Mouse (Mus musculus): ENCODE measurements around the gene Mgat4e. TPM values are rescaled to one million over a fixed set of nuclear protein-coding genes. Genes with fewer than 3 reads are reported as not detected.

Mgat4e gene
- total RNA-seq, 2 experiments from 2014 or later = not detected

DNA sequence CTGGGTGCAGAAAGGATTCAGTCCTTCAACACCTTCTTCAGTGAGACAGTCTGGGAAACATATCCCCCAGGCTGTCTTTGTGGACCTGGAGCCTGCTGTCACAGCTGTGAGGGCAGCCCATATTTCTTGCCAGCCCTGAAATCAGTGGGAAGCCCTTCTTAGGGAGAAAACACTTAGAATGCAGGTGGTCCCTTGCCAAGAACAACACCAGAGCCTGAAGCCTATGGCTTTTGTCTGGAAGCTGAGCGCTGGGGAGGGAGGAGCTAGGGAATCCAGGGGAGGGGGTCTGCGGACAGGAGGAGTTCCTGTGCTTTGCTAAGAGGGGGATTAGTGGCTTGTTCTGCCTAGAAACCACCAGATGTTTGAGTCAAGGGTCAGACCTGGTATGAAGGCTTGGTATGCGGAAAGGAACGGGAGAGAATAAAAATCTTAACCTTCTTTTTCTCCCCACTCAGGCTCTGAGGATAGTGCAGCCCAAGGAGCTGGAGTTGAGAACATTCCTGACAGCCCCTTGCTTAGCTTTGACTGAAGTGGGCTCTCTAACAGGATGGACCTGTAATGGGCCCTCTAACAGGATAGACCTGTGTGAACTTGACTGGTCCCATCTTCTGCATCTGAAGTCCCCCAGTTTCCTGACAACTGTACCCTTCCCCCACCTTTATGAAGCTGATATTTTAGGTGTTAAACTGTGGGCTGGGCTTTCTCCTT lies 32.8 kb downstream of the Mgat4e start:
- DNase-seq = no peak

DNA sequence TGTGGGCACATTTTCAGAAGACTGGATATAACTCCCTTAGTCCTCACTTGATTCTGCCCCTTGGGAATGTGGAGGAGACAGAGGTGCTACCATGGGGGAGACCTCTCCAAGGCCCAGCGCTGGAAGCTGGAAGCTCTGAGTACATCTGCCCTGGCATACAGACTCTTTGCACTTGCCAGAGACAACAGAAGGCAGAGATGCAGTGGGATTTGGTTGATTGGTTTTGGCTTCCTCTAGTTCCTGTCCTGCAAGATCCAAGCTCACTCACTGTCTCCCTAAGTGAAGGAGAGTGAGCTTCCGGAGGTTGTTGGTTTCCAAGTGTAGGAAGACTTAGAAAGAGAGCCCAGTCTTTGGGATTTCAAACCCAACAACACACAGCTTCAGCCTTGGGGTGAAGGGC lies 33.6 kb downstream of the Mgat4e start:
- intact Hi-C loops (cut with DNase I) = loop anchor here (5.0 kb wide), 2 partner anchors 76 to 91 kb away; no protein-coding TSS in a partner anchor
- no peak for DNase-seq

More for the DNA sequence above, 32.8 kb downstream of the Mgat4e start:
- intact Hi-C loops (cut with DNase I) = loop anchor here (5.0 kb wide), 2 partner anchors 76 to 91 kb away; no protein-coding TSS in a partner anchor

DNA sequence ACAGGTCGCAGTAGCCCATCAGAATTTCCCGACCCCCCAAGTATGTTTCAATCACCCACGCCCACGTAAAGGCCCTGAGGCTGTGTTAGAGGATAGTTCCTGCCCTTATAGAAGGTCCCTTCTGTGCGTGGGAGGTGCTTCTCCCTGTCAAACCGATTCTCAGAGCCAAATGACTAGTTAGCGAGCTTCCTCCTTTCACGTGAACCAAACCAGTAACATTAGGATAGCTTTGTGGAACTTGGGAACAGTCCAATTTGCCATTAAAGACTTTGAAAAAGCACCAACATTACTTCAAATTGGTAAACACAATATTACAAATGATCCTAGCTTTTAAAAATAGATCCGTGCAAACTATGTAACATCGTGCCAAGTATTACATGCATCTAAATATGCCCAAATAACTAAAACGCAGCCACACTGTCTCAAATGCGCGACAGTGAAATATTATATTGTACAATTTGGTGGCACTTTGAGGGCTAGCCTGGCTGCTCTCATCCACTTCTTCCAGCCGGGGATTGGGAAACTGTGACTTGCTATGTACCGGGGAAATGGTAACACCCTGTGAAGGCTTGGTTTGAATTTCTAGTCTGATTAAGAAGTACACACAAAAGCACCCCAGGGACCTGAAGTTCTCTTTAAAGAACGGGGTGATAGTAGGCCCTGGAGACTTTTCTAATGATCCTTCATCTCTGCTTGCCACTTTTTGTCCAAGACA lies 35.4 kb downstream of the Mgat4e start:
- intact Hi-C loops (cut with DNase I) = no loop called here
- DNase-seq = no peak

DNA sequence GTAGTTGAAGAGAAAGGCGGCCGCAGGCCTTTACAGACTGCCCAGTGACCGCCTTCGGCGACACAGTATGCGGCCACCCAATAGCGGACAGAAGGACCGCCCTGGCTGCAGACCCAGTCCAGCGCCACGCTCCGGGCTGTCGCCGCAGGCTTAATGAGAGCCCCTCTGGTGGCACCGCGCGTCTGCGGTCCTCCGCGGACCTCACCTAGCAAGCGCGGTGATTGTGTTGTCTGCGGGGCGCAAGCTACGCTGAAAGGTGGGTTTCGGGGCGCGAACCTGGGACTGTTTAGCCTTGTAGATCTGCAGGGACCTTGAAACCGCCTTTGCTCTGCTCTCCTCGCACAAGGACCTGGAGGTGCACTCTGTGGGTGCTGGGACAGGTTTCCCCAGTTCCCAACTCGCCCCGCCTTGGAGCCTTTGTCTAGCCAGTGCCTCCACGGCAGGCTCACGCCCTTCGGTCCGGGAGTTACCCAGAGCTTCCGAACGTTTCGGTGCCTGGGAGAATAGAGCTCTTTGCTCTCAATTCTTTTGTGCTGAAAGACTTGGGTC lies 36.1 kb downstream of the Mgat4e start:
- no peak for DNase-seq

DNA sequence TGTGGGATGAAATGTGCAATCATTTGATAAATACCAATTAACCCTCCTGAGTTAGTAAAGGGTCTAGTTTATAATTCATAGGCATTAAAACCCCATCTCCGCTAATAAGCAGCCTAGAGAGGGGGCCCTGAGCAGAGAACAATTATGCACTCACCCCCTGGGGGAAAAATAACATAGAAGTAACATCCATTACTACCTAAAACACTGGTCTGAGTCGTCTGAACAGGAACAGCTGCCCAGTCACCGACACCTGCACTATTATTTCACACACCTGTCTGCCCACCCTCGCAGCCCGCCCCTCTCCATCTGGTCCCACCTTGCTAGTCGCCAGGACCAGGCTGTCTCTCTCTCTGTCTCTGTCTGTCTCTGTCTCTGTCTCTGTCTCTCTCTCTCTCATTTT lies 36.9 kb downstream of the Mgat4e start:
- no peak for DNase-seq
- intact Hi-C loops (cut with DNase I) = no loop called here

More for the DNA sequence above, 36.1 kb downstream of the Mgat4e start:
- intact Hi-C loops (cut with DNase I) = no loop called here

DNA sequence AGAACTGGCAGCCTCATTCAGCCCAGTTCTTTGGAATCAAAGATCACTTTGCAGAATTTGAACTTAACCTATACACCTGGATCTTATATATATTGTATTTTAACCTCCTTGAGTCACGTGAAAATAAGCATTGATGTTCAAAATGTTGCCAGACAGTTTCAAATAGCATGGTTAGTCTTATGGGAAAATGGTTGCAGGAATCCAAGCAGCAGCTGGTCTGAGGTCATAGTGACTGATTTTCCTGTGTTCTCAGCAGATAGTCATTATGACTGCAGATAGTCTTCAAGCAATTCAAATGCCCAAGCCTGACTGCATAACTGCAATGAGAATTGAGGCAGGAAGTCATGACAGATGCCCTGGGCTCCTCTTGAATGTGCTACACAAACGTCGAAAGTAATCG lies 37.3 kb downstream of the Mgat4e start:
- no peak for DNase-seq
- intact Hi-C loops (cut with DNase I) = no loop called here

DNA sequence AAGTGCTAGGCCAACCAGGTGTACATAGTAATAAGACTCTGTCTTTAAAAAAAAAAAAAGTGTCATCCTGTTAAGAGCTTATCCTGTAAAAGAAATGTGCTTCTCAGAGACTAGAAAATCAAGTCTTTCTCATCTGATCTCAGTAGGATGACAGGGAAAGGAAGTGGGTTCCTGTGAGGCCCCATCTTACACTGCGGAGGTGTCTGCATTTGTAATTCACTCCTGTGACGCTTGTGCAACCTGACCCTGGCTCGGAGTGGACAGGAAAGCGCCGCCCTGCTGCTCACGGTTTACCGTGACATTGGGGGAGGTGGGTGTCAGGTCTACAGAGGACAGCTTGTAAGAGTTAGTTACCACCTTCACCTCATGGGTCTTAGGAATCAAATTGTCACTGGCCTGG lies 39.5 kb downstream of the Mgat4e start:
- intact Hi-C loops (cut with DNase I) = no loop called here
- DNase-seq = no peak

DNA sequence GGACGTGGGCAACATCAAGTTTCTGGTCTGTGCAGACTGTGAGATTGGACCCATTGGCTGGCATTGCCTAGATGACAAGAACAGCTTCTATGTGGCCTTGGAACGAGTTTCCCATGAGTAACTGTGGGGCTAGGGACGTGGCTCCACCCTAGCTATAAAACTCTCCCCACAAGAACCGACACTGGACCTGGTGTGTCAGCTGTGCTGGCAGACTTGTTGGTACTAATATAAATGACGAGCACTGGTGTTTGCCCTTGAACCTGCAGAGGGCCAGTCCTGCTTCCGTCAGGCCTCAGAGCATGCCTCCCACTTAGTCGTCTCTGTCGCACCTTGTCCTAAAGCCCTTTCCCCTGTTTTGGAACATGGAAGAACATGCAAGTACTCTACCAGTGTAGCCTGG lies 43.3 kb downstream of the Mgat4e start:
- DNase-seq = no peak
- intact Hi-C loops (cut with DNase I) = no loop called here

DNA sequence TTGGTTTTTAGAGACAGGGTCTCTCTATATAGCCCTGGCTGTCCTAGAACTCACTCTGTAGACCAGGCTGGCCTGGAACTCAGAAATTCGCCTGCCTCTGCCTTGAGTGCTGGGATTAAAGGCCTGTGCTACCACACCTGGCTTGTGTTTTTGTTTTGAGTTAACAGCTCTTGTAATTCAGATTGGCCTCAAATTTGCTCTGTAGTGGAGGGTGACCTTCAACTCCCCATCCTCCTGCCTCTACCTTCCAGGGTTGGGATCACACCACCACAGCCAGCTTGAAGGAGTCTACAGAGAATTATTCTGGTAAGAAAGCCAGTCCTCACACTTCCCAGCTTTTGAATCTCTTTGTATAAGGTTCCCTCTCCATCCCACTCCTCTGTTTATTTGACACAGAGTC lies 48.6 kb downstream of the Mgat4e start:
- no peak for DNase-seq
- intact Hi-C loops (cut with DNase I) = no loop called here

DNA sequence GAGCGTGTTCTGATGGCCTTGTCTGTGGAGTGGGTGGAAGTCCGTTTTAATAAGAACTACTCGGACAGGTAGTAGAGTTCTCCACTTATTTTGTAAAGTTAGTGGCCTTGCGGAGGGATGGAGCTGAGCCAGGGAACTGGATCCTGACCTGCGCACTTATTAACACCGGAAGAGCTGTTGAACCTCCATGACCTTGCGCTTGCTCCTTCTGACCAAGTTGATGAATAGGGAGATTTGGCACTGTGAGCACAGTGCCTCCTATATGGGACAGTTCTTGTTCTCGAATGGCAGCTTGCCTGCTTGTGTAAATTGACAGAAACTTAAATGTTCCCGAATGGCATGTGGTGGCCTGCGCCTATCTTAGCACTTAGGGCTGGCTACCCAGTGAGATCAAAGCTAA lies 53.5 kb downstream of the Mgat4e start:
- intact Hi-C loops (cut with DNase I) = no loop called here
- no peak for DNase-seq

DNA sequence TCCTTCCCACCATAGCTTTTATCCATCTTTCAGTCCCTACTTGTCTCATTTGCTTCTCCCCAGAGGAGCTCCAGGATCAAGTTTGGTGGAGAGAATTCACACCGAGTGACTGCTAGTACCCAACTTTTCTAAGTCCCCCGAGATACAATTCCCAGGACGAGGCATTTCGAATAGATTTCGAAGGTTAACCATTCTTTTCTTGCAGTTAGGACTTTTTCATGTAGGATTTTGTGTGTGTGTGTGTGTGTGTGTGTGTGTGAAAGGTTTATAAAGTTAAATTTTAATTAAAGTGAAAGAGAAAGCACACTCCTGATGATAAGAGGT lies 54.3 kb downstream of the Mgat4e start:
- DNase-seq = no peak
- intact Hi-C loops (cut with DNase I) = no loop called here

DNA sequence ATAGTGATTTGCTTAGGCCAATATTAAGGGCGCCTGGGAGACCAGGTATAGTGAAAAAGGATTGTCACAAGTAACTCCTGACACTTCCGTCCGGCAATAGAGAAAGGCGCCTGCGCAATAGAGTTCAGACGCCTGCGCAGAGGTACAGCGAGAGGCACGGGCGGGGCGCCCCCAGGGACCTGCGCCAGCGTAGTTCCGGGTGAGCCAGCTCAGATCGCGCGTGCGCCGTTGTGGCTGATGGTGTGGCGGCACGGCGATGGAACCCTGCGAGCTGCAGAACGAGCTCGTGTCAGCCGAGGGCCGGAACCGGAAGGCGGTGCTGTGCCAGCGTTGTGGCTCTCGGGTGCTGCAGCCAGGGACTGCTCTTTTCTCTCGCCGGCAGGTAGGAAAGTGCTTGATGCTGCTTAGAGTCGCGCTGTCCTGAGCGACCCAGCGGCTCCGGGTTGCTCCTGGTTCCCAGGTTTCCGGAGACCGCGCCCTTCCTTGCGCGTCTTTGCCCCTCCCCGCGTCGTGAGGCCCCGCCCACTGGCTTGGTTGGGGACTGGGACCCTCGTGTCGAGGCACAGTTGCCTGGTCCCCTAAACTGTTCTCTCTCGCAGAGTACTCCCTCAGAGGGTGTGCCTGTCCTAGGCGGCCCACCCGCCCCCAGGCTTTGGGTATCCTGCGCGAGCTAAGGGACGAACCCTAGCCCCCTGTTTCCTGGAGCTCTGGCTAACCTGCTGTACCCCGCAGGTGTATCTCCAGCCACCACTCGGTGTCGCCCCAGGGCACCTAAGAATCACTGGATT lies 54.9 kb downstream of the Mgat4e start, which contains the start of gene Rabif:
Gene Rabif, plus strand, starts transcription at position 221 of the 788 bp plus-strand sequence.
- intact Hi-C loops (cut with DNase I) = no loop called here

DNA sequence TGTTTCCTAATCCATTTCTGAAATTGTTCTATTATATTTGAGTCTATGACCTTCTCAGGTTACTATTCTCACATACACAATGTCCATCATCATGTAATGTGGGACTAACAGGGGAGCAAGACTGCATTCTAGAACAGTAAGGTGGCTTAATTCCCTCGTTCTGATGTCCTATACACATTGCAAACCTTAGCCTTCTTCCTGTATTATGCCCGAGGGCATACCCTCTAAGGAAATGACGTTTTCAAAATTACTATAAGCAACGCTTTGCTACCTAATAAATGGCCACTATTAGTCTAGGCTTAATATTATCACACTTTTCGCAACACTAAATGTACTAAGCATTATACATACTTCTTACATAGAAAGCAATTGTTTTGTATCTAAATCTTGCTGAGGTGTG lies 55.5 kb downstream of the Mgat4e start:
- no peak for DNase-seq
- intact Hi-C loops (cut with DNase I) = no loop called here

More for the DNA sequence above, 54.9 kb downstream of the Mgat4e start, which contains the start of gene Rabif:
- DNase-seq = peak; percentile 99

DNA sequence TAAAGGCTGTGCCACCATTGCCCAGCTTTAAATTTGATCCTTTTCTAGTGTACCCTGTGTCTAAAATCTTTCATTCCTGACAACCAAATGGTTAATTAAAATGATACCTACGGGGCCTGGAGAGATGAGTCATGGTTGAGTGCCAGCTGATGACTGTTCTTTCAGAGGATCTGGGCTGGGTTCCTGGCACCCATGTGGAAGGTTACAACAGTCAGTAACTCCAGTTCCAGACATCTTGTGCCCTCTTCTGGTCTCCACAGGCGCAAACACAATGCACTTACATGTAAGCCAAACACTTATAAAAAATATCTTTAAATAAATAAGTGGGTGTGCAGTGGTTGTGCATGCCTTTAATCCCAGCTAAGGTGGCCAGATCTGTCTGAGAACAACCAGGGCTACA lies 56.0 kb downstream of the Mgat4e start:
- intact Hi-C loops (cut with DNase I) = no loop called here
- DNase-seq = no peak

DNA sequence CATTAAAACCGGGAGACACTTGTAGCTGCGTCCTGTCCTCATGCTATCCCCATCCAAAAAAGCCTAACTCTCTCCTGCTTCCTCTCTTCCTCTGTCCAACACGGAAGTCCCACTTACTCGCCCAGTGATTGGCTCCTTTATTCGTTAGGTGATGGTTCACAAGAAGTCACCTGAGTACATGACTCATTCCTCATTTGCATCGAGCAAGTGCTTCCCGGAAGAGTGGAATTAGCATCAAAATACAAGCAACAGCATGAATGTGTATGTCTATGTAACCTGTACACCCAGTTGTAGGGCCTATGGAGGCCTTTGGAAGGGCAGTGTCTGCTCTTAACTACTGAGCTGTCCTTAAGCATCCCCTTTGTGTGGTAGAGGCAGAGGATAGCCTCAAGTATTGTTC lies 57.2 kb downstream of the Mgat4e start:
- intact Hi-C loops (cut with DNase I) = no loop called here

More for the DNA sequence above, 57.2 kb downstream of the Mgat4e start:
- no peak for DNase-seq

Other genes starting within 250 kb of the Mgat4e start
- 1 to 10 TPM in 1 of 2 experiments, under 1 TPM in 1; 0.99 to 1.2 TPM for gene Ppfia4, start 216.8 kb downstream of the Mgat4e start, total RNA-seq (2021)
- 10 to 100 TPM; 11.6 to 16.9 TPM for gene Tmem183a, start 187.7 kb downstream of the Mgat4e start, total RNA-seq (2021)
- not detected for gene 4933406M09Rik, start 163.7 kb downstream of the Mgat4e start, total RNA-seq (2021)
- gene Cyb5r1, start 144.1 kb downstream of the Mgat4e start, total RNA-seq (2021) = 10 to 100 TPM; 76.6 to 96.3 TPM
- 100 to 1,000 TPM; 158 to 166 TPM for gene Adipor1, start 134.3 kb downstream of the Mgat4e start, total RNA-seq (2021)
- gene Klhl12, start 94.2 kb downstream of the Mgat4e start, total RNA-seq (2021) = 10 to 100 TPM; 14.4 to 15.1 TPM
- gene Rabif, start 55.0 kb downstream of the Mgat4e start, total RNA-seq (2021) = 1 to 10 TPM; 5.1 to 5.5 TPM
- 10 to 100 TPM in 1 of 2 experiments, 1 to 10 TPM in 1; 9.2 to 11.1 TPM for gene Kdm5b, start 10.5 kb upstream of the Mgat4e start, total RNA-seq (2021)
- not detected for gene Syt2, start 97.0 kb upstream of the Mgat4e start, total RNA-seq (2021)